Mouse (Mus musculus): Measurements from ENCODE around the gene 4930556J24Rik. TPM values are rescaled to one million over a fixed set of nuclear protein-coding genes. Genes with fewer than 3 reads are reported as not detected.

Gene 4930556J24Rik
- polyA plus RNA-seq, 1 experiment from 2014 or later, result 0.26 TPM

DNA sequence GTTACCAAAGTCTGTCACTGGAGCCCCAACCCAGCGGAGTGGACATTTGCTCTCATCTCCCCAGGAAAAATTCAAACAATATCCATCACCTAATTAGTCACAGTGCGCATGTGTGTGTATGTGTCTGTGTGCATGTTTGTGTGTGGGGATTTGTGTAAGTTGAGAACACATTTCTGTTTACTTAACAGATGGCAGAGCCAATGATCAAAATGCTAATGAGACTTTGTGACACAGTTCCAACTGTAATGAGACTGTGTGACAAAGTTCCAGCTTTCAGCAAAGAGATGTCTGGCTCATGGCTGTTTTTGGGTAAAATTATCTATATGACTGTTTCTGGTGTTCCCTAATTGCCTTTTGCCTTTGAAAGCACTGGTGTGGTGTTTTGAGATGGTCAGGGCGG lies 40.3 kb downstream of the 4930556J24Rik start:
- 93% methylated on average over 3 of the region's 3 CpGs for WGBS
- Histone ChIP-seq H3K9me3 (no peaks in the 10 kb centered on the region), H3K27ac (replicated peaks) (no peak overlapping the region), H3K36me3 (no peaks in the 10 kb centered on the region), H3K4me2 (replicated peaks) (no peak overlapping the region), H3K4me3 (no peak overlapping the region), H3K4me1 (peaks cover 9% of the 10 kb centered on the region), H3K9ac (replicated peaks) (no peak overlapping the region), H3K27me3 (no peaks in the 10 kb centered on the region; the same call in 1 of the 2 replicates)
- no peak for ATAC-seq (ENCODE audit: low FRiP score, low read depth)

DNA sequence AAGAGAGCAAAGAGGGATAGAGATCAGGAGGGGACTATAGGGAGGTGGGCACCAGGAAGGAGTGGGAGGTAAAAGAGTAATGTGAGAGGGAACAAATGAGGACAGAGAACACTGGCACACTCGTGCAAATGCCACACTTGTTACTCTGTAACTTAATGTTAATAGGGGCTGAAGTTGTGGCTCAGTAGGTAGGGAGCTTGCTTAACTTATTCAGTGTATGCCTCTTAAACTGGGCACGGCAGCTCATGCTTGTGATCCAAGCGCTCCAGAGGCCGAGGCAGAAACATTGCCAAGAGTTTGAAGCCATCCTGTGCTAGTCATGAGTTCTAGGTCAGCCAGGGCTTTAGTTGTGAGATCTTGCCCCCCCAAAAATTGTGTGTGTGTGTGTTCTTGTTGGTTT lies 41.4 kb downstream of the 4930556J24Rik start:
- no peak overlapping the region for H3K4me3 ChIP-seq
- 76% methylated on average over 4 of the region's 4 CpGs for WGBS
- peaks cover 14% of the 10 kb centered on the region for H3K4me1 ChIP-seq
- no peaks in the 10 kb centered on the region for H3K9me3 ChIP-seq
- no peaks in the 10 kb centered on the region for H3K36me3 ChIP-seq
- H3K4me2 ChIP-seq (replicated peaks), result no peak overlapping the region
- H3K9ac ChIP-seq (replicated peaks), result no peak overlapping the region
- no peak for ATAC-seq (ENCODE audit: low FRiP score, low read depth)
- H3K27ac ChIP-seq (replicated peaks), result no peak overlapping the region
- H3K27me3 ChIP-seq, result peaks cover 4% of the 10 kb centered on the region; the same call in 1 of the 2 replicates

DNA sequence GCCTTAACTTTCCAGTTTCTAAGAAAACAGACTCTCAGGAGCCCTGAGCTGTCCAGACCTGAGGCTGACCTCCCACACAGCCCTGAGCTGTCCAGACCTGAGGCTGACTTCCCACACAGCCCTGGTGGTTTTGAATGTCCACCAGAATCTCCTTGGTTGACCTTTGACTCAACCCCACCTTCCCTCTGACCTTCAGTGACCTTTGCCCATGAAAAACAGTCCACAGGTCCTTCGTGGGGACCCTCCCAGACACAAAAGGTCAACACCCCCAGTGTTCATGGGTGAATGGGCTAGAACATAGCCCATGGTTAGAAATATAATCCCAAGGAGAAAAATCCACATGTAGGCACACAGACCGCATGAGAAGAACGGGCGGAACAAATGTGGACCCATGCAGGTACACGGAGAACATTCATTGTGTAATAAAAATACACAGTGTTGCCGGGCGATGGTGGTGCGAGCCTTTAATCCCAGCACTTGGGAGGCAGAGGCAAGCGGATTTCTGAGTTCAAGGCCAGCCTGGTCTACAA lies 42.8 kb downstream of the 4930556J24Rik start:
- Histone ChIP-seq H3K9me3 (no peaks in the 10 kb centered on the region), H3K27me3 (peaks cover 4% of the 10 kb centered on the region; the same call in 1 of the 2 replicates), H3K4me1 (peaks cover 14% of the 10 kb centered on the region), H3K4me3 (no peak overlapping the region), H3K9ac (replicated peaks) (no peak overlapping the region), H3K4me2 (replicated peaks) (no peak overlapping the region), H3K27ac (replicated peaks) (no peak overlapping the region), H3K36me3 (no peaks in the 10 kb centered on the region)
- no peak for ATAC-seq (ENCODE audit: low FRiP score, low read depth)
- WGBS, result 85% methylated on average over 9 of the region's 9 CpGs

DNA sequence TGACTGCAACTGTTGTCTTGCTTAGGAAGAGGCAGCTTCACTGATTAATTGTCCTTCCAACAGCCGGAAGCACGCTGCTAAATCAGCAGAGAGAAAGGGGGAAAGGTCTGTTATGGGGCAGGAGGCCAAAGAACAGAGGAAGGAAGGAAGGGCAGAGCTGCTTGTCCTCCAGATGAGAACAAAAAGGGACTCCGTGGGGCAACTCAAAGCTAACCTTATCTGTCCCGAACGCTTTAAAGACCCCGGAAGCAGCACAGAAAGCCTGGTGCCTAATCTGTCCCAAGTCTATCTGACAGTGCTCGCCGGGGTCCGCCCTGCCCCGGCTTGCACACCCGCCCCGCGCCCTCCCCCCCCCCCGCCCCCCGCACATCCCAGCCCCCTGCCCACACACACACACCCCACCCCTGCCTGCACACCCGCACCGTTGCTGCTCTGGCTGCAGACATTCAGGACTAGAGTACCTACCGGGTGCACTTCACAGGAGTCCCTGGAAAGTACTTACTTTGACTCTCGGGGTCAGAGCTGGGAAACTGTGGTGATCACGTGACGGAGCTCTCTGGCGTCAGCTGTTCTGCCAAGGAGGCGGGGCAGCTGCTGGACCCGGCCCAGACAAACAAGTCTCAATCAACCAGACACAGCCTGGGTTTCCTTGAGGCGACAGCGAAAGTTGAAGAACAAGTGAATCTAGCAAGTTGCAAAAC lies 44.9 kb downstream of the 4930556J24Rik start, which contains the start of gene Tcn2:
Tcn2 (minus strand) TSS at position 649 of the 701 bp plus-strand sequence.
- Histone ChIP-seq H3K36me3 (no peaks in the 10 kb centered on the region), H3K27ac (replicated peaks) (no peak within 1 kb of the TSS), H3K4me1 (peaks cover 14% of the 10 kb centered on the region), H3K27me3 (peaks cover 4% of the 10 kb centered on the region; the same call in 1 of the 2 replicates), H3K9me3 (no peaks in the 10 kb centered on the region), H3K4me3 (peak within 1 kb of the TSS; percentile 57), H3K9ac (replicated peaks) (peak within 1 kb of the TSS; percentile 62), H3K4me2 (replicated peaks) (peak within 1 kb of the TSS; percentile 83)
- WGBS, result under 1% methylated on average over 17 of the region's 26 CpGs
- ATAC-seq (ENCODE audit: low FRiP score, low read depth), result peak; percentile 82

GRCm38 (mm10) chr11:3930931-3931330 lies 45.6 kb downstream of the 4930556J24Rik start:
- H3K27ac ChIP-seq (replicated peaks), result no peak overlapping the region

DNA sequence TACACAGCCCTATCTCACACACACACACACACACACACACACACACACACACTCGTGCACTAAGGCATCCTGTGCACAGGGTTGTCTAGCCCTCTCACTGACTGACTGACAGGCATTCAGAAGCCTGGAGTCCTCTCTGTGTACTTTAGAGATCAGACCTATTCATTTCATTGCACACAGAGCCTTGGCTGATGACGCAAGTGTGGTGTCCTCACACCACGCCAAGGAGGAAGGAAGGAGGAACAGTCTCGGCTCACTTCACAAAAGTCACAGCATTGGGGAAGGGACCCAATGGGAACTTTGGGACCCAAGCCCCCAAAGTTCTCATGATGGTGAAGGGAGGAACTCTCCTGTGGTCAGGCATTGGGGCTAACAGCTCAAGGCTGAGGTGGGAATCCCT lies 46.6 kb downstream of the 4930556J24Rik start:
- no peak for ATAC-seq (ENCODE audit: low FRiP score, low read depth)
- no peak overlapping the region for H3K4me2 ChIP-seq (replicated peaks)
- H3K27me3 ChIP-seq, result peaks cover 4% of the 10 kb centered on the region; the same call in 1 of the 2 replicates
- H3K36me3 ChIP-seq, result 0 out of 2 replicates have a peak, but pooled peaks cover 3% of the 10 kb centered on the region
- H3K9me3 ChIP-seq, result no peaks in the 10 kb centered on the region
- 75% methylated on average over 4 of the region's 4 CpGs for WGBS
- no peak overlapping the region for H3K9ac ChIP-seq (replicated peaks)
- H3K4me3 ChIP-seq, result no peak overlapping the region
- peaks cover 14% of the 10 kb centered on the region for H3K4me1 ChIP-seq
- H3K27ac ChIP-seq (replicated peaks), result no peak overlapping the region

More at GRCm38 (mm10) chr11:3930931-3931330, 45.6 kb downstream of the 4930556J24Rik start:
- Histone ChIP-seq H3K4me1 (peaks cover 14% of the 10 kb centered on the region), H3K9ac (replicated peaks) (peak overlapping the region; percentile 62; the same call in 1 of the 2 replicates), H3K27me3 (peaks cover 4% of the 10 kb centered on the region; the same call in 1 of the 2 replicates), H3K9me3 (no peaks in the 10 kb centered on the region), H3K4me2 (replicated peaks) (peak overlapping the region; percentile 83), H3K4me3 (peak overlapping the region; percentile 57; the same call in 1 of the 2 replicates), H3K36me3 (0 out of 2 replicates have a peak, but pooled peaks cover 3% of the 10 kb centered on the region)
- ATAC-seq (ENCODE audit: low FRiP score, low read depth), result no peak; the same call in 1 of the 2 replicates
- WGBS, result 26% methylated on average over 6 of the region's 6 CpGs

DNA sequence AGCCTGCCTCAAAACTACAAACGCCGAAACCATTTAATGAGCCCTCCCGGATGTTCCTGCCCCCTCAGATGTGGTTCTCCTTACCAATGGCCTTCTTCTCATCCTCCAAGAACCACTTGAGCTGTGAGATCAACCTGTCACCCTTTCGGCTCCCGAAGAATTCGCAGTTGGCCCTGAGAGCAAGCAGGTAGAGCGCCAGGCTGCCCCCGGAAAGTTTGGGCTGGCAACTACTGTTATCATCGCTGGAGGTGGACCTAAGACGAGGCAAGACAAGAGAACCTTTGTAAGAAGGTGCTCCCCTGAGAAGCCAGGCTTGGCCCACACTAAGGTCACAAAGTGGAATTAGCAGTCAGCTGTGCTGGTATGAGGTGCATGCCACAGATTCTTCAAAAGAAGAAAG lies 50.7 kb downstream of the 4930556J24Rik start:
- peaks cover 2% of the 10 kb centered on the region; the same call in 1 of the 2 replicates for H3K27me3 ChIP-seq
- peaks cover 1% of the 10 kb centered on the region; the same call in 1 of the 2 replicates for H3K4me1 ChIP-seq
- no peak overlapping the region for H3K27ac ChIP-seq (replicated peaks)
- H3K9me3 ChIP-seq, result no peaks in the 10 kb centered on the region
- no peak for ATAC-seq (ENCODE audit: low FRiP score, low read depth)
- H3K36me3 ChIP-seq, result peaks cover 10% of the 10 kb centered on the region; the same call in 1 of the 2 replicates
- H3K4me3 ChIP-seq, result no peak overlapping the region
- H3K9ac ChIP-seq (replicated peaks), result no peak overlapping the region
- WGBS, result 94% methylated on average over 10 of the region's 10 CpGs
- H3K4me2 ChIP-seq (replicated peaks), result no peak overlapping the region

DNA sequence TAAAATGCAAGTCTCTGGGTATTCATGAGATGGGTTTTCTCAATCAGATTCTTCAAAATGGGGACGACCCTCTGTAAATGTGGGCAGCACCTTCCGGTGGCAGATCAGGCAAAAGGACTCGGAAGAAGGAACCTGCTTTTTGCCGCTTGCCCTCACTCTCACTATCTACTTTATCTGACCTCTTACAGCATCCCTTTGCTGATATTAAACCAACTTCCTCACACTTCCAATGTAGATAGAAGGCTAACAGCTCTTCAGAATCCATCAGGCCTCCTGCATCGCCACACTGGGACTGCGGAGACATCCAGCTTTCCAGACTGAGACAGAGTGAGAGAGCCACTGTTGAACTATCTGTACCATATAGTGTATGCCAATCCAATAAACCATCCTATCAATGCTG lies 53.8 kb downstream of the 4930556J24Rik start:
- H3K4me1 ChIP-seq, result no peaks in the 10 kb centered on the region
- WGBS, result 96% methylated on average over 6 of the region's 6 CpGs
- no peak for ATAC-seq (ENCODE audit: low FRiP score, low read depth)

GRCm38 (mm10) chr11:3922115-3922514 lies 54.5 kb downstream of the 4930556J24Rik start:
- no peaks in the 10 kb centered on the region for H3K4me1 ChIP-seq
- H3K27ac ChIP-seq (replicated peaks), result no peak overlapping the region
- H3K9me3 ChIP-seq, result no peaks in the 10 kb centered on the region
- ATAC-seq (ENCODE audit: low FRiP score, low read depth), result no peak
- H3K9ac ChIP-seq (replicated peaks), result no peak overlapping the region
- 94% methylated on average over 9 of the region's 9 CpGs for WGBS
- H3K36me3 ChIP-seq, result peaks cover 10% of the 10 kb centered on the region; the same call in 1 of the 2 replicates
- no peak overlapping the region for H3K4me3 ChIP-seq
- H3K27me3 ChIP-seq, result no peaks in the 10 kb centered on the region
- H3K4me2 ChIP-seq (replicated peaks), result no peak overlapping the region

More for the DNA sequence above, 53.8 kb downstream of the 4930556J24Rik start:
- no peaks in the 10 kb centered on the region for H3K27me3 ChIP-seq
- no peak overlapping the region for H3K9ac ChIP-seq (replicated peaks)
- H3K4me2 ChIP-seq (replicated peaks), result no peak overlapping the region
- no peak overlapping the region for H3K4me3 ChIP-seq
- H3K9me3 ChIP-seq, result no peaks in the 10 kb centered on the region
- H3K27ac ChIP-seq (replicated peaks), result no peak overlapping the region
- H3K36me3 ChIP-seq, result peaks cover 10% of the 10 kb centered on the region; the same call in 1 of the 2 replicates

DNA sequence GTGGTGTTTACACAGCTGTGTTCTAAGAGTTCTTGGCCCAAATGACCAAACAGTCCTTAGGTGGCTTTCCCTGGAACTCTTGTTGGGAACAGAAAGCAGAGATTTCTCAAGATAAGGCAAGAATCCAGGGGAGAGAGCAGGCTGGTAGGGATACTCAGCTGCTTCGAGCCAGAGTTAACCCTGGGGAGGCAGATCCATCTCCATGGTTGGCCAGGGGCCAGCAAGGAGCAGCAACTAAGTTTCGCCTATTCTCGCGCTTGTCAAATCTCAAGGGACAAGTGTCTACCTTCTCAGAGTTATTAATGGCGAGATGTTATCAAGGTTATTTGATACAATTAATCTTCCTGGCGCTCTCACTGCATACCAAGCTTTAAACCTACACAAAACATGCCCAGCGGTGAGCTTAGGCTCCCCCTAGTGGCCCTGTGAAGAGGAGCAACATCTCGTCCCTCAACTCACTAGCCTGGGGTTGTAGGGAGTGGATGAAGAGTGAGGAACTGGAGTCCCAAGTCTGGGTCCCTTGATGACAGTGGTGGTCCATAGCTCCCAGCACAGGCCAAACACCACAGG lies 55.2 kb downstream of the 4930556J24Rik start:
- H3K4me2 ChIP-seq (replicated peaks), result no peak overlapping the region
- no peak for ATAC-seq (ENCODE audit: low FRiP score, low read depth)
- WGBS, result 32% methylated on average over 8 of the region's 8 CpGs
- H3K4me3 ChIP-seq, result no peak overlapping the region
- H3K4me1 ChIP-seq, result no peaks in the 10 kb centered on the region
- no peak overlapping the region for H3K9ac ChIP-seq (replicated peaks)
- H3K9me3 ChIP-seq, result no peaks in the 10 kb centered on the region
- no peaks in the 10 kb centered on the region for H3K27me3 ChIP-seq
- peaks cover 8% of the 10 kb centered on the region; the same call in 1 of the 2 replicates for H3K36me3 ChIP-seq
- H3K27ac ChIP-seq (replicated peaks), result no peak overlapping the region

GRCm38 (mm10) chr11:3920476-3920875 lies 56.1 kb downstream of the 4930556J24Rik start:
- H3K4me1 ChIP-seq, result no peaks in the 10 kb centered on the region
- H3K9me3 ChIP-seq, result no peaks in the 10 kb centered on the region
- H3K27me3 ChIP-seq, result 0 out of 2 replicates have a peak, but pooled peaks cover 6% of the 10 kb centered on the region
- H3K36me3 ChIP-seq, result peaks cover 7% of the 10 kb centered on the region; the same call in 1 of the 2 replicates
- H3K4me2 ChIP-seq (replicated peaks), result no peak overlapping the region
- 91% methylated on average over 7 of the region's 7 CpGs for WGBS
- no peak overlapping the region for H3K9ac ChIP-seq (replicated peaks)
- H3K4me3 ChIP-seq, result no peak overlapping the region
- H3K27ac ChIP-seq (replicated peaks), result no peak overlapping the region
- ATAC-seq (ENCODE audit: low FRiP score, low read depth), result no peak

DNA sequence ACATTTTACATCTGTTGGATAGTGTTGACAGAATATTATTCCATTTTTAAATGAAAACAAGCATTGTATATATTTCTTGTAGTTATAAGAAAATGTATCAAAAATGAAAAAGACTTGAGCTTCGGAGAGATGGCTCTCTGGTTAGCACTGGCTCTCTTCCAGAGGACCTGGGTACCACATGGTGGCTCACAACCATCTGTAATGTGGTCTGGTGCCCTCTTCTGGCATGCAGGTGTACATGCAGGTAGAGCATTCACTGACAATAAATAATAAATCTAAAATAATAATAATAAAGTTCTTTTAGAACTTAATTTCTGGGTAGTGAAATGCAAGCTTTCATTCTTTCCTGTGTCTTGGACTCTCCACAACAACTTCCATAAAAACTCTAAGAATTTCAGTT lies 57.8 kb downstream of the 4930556J24Rik start:
- Histone ChIP-seq H3K36me3 (peaks cover 7% of the 10 kb centered on the region; the same call in 1 of the 2 replicates), H3K9ac (replicated peaks) (no peak overlapping the region), H3K27ac (replicated peaks) (no peak overlapping the region), H3K4me2 (replicated peaks) (no peak overlapping the region), H3K9me3 (no peaks in the 10 kb centered on the region), H3K4me1 (peaks cover 5% of the 10 kb centered on the region; the same call in 1 of the 2 replicates), H3K27me3 (0 out of 2 replicates have a peak, but pooled peaks cover 10% of the 10 kb centered on the region), H3K4me3 (no peak overlapping the region)
- WGBS, result 66% methylated on average over 1 of the region's 1 CpGs
- no peak for ATAC-seq (ENCODE audit: low FRiP score, low read depth)

Data from midbrain, embryonic 12.5 days (tissue).